Mouse (Mus musculus): ENCODE data around the gene Cyp2t4.

The Cyp2t4 gene

DNA sequence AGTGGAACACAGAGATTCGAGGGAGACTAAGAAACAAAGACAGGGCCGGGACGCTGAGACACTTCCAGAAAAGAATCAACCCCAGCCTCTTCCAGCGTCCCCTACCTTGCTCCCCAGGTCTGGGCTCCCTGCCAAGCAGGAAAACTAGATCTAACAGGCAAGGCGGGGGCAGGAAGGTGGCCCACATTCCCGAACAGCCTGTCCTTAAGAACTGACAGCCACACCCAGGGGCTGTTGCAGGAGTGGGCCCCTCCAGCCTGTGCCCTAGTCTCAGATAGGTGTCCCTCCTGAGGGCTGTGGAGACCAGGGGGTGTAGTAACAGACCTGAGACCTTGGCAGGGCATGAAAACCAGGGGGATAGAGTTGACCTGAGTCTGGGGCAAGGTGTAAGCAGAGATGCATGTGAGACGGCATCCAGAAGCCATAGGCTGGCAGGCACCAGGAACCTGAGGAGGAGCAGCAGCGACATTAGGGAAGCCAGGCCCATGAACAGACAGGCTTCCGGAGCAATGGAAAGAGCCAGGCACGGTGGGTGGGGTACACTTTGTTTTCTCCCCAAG lies at the start of gene Cyp2t4:
Cyp2t4 (plus strand) TSS at position 510 of the 560 bp plus-strand sequence.
- DNase-seq: peak; percentile 80 to 84

DNA sequence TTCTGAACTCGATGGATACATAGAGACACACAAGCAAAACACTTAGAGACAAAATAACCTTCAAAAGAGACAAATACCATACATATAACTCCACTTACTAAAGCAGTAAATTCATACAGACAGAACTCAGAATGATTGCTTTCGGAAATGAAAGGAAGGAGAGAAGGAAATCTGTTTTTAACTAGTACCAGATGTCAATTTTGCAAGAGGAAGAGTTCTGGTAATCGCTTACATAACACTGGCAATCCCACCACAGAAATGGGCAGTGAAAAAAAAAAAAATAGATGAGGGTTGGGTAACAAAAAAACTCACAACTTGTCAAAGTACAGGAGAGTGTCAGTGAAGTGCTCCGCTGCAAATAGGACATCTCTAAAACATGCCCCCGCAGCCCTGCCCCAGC lies 48.6 kb upstream of the Cyp2t4 start:
- no peak for DNase-seq

DNA sequence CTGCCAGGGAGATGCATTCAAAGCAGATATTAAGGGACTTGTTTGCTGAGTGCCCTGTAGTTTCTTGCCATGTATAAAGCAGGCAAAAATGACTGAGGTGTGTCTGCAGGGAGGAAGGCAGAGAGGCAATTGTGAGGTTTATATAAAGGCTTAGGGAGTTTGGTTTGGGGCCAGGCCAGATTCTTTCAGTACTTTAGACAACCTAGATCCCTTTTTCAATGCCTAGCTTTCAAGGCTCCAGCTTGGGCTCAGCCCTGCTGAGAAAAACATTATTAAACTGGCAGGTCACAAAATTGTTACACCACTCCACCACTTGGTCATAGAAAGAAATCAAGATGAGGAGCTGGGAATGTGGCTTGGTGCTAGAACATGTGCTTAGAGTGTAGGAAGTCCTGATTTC lies 43.2 kb upstream of the Cyp2t4 start:
- no peak for DNase-seq

DNA sequence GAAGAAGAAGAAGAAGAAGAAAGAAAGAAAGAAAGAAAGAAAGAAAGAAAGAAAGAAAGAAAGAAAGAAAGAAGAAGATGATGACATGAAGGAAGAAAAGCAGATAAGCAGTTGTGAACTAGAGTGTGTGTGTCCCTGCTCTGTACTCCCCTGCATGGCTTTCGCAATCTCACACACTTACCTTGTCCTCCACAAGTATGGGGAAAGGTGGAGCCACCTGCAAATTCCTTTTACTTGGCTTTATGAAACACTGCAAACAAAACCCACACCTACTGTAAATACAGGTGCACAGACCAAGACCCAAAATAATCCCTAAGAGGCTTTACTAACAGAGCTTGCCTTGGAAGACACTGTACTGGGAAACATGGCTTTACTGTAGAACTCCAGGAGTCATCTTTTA lies 42.5 kb upstream of the Cyp2t4 start:
- no peak for DNase-seq

DNA sequence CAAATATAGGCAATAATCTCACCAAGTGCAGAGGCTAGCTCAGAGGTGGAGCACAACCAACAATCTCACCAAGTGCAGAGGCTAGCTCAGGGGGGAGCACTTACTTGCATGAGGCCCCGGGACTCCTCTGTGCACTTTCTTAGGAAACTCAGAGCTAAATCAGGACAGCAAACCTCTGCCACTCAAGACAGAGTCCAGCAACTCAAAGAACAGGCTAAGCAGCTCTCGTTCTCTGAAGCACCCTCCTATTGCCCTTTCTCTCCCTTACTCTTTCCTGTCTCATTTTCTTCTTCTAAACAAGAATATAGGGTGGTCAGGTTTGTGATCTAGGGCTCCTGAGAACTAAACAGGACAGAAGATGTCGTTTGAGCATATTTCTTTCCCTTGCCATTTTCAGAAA lies 41.5 kb upstream of the Cyp2t4 start:
- DNase-seq: no peak

DNA sequence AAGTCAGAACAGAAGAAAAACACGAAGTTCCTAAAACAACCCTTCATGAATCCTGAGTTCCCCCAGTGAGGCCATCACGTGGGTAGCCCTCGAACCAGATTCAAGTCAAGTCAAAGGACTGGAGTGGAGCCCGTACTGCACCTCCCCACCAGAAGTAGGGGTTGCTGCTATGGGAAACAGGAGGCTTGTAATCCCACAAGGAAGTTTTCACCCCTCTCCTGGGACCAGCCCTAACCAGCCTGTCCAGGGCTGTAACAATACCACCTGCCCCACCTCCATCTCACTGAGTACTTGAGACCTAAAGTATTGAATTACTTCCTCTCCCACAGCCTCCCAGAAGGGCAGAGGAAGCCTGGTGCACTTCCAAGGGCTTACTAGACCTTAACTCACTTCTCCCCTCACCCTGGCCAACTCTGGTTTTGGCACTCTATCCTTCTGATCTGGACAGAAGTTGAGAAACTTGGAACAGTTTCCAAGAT lies 35.4 kb upstream of the Cyp2t4 start:
- DNase-seq: peak; percentile 19 to 59

DNA sequence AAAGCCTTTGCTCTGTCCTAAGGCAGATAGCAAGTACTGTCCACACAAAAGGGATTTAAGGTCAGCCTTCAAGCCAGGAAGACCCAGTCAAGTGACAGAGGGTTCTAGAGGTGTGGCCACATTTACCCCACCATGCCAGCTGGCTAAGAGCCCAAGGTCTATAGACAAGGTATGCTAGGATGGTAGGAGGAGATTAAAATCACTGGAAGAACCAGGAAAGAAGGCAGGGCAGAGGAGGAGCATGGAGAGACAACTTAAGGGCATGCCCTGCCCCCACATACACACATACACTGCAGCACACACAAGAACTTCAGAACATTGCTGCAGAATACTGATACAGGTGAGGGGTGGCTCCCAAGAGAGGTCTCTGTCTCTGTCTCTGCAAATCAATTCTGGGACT lies 33.8 kb upstream of the Cyp2t4 start, which contains the start of gene Cyp2f2:
Cyp2f2 (plus strand) TSS at position 234 of the 400 bp plus-strand sequence.
- no peak for DNase-seq

DNA sequence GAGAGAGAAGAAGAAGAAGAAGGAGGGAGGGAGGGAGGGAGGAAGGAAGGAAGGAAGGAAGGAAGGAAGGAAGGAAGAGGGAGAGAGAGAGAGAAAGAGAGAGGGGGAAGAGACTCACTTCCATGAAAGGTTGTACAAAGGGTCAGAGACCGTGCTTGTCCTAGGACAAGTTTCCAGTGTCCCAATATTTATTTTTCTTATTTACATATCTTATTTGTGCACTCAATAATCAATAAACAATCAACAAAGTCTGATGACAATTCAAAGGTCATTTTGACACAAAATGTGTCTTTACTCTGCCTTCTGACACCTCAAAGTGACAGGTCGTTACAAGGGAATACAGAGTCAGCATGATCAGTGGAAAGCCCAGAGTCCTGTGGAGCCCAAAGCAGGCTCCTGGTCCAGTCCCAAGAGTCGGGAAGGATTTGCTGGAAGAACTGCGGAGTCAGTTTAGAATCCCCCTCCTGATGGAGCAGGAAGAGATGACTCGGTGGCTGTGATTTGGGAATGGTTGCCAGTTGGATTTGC lies 29.1 kb upstream of the Cyp2t4 start:
- DNase-seq: no peak

DNA sequence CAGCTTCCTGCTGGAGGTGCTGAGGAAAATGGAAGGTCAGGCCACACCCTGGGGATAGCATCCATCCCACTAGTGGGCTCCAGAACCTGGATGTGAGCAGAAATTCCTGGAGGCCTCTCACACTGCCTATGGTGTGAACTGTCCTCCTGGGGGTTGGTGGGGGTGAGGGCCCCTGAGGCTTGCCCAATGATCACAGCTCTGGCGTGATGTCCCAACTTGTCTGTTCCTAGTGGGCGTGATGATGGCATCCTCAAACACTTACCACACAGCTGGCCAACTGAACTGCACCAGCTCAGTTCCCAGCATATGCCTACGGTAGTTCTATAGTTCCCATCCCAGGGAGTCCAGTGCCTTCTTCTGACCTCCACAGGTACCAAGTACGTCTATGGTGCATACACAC lies 28.5 kb upstream of the Cyp2t4 start:
- no peak for DNase-seq

DNA sequence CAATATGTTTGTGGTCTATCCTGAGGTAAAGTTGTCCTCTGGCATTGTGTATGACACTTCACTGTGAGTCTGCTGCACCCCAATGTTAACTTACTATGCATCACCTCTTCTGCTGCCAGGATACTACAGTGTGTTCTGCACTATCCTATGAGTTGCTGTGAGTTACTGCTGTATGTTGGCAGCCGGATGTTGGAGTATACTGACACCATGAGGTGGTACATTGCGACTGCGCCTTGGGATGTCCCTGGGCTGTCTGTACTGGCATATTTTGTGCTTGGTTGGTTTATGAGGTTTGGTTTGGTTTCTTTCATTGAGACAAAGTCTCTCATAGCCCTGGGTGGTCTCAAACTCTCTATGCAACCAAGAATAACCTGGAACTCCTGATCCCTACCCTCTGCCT lies 25.4 kb upstream of the Cyp2t4 start:
- peak; percentile 50 to 61 for DNase-seq

DNA sequence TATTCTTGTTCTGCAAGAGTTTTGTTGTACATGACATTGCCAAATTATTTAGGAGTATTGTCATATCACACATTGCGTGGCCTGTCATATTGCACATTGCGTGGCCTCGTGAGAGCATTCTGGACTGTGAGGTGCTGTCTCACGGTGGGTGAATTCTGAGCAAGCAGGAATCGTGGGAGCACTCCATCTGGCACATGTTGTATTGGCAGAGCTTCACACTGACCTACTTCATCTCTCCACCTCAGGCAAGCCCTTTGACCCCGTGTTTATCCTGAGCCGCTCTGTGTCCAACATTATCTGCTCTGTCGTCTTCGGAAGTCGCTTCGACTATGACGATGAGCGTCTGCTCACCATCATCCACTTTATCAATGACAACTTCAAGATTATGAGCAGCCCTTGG lies 24.6 kb upstream of the Cyp2t4 start:
- DNase-seq: peak; percentile 32 to 41

DNA sequence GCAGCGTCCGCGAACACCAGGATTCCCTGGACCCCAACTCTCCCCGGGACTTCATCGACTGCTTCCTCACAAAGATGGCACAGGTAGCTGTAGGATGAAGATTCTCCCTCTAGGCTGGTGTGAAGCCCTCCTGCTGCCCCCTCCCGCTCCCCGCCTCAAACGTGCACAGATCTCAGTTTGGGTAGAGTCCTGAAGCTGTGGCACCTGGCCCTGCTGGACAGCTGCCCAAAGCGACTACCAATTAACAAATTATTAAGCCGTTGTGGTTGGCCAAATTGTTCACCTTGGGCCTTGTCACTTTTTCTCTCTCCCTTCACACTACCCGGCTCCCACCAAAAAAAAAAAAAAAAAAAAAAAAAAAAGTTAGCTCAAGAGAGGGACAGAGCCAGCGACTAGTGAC lies 23.7 kb upstream of the Cyp2t4 start:
- DNase-seq: peak; percentile 46 to 75

DNA sequence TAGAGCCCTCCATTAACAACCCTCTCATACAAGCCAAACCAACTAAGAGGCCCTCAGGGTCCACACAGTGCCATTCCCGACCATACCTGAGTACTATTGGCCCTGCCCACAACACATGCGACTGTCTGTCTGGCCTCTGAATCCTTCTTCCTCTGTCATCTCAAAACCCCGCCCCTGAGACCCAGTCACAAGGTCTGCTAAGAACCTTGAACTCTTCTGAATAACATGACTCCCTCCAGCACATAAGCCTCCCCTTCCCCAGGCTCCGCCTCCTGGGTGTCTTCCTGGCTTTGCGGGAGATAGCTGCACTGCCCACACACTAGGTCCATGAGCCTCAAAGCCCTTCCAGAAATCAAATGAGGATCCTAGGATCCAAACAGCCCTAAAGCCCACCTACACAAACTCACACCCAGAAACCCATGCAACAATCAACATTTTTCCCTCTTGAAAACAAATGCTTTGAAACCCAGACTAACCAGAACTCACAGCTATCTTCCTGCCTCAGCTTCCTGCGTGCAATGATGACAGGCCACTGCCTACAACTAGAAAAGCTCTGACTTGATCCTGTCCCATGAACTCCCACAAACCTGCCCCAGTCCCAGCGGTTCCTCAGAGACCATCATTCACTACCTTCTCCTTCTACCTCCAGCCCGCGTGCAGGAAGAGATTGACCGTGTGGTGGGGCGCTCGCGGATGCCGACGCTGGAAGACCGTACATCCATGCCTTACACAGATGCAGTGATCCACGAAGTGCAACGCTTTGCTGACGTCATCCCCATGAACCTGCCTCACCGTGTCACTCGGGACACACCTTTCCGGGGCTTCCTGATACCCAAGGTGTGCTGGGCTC lies 22.8 kb upstream of the Cyp2t4 start:
- DNase-seq: peak; percentile 65 to 73

DNA sequence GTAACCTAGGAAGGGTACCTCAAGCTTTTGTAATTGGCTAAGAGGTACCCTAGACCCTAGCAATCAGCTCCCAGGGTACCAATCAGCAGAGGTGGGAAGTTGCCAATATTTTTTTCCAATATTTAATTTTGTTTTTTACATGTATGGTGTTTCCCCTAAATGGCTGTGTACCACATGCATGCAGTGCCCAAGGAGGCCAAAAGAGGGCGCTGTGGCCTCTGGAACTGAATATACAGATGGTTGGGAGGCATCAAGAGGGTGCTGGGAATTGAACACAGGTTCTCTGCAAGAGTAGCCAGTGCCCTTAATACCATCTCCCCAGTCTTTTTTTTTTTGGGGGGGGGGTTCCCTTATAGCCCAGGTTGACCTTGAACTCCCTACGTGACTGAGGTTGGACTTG lies 22.1 kb upstream of the Cyp2t4 start:
- no peak for DNase-seq

DNA sequence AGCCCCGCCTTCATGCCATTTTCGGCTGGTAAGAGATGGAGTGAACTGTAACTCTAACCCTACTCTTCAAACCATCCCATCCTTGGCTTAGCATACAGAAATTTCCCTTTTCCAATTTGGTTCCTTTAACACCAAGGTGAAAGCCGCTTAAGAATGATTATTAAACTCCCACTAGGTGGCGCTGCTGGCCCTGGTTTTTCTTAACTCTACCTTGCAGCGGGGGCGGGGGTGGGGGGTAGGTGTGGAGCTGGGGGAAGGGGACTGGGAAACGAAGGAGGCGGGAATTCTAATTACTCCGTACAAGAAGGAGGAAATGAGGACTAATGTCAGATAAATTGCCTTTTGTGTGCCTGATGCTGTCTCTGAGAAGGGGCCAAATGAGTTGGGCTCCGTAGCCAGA lies 20.9 kb upstream of the Cyp2t4 start:
- DNase-seq: peak; percentile 71 to 88

DNA sequence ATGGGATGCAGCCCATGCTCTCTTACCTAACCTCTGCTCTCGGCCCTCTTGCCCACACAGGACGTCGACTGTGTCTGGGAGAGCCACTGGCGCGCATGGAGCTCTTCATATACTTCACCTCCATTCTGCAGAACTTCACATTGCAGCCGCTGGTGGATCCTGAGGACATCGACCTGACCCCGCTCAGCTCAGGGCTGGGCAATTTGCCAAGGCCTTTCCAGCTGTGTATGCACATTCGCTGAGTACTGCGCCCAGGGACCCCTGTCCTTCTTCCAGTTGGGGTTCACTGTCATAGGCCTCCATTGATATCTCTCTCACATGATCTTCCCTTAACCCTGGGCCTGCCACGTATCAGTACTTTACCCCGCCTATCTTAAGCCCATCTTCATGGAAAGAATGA lies 20.4 kb upstream of the Cyp2t4 start:
- DNase-seq: peak; percentile 71 to 80

DNA sequence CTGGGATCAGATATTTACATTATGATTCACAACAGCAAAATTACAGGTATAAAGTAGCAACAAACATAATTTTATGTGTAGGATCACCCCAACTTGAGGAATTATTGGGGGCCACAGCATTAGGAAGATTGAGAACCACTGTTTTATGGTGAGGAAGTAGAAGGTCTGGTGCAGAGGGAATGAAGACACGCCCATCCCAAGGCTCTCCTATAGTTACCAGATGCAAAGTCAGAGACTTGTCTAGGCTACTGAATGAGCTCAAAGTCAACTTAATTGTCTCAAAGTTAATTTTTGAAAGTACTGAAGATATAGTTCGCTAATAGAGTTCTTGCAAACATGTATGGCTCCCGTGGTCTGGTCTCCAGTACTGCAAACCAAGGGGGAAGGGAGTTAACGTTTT lies 19.8 kb upstream of the Cyp2t4 start:
- no peak for DNase-seq

DNA sequence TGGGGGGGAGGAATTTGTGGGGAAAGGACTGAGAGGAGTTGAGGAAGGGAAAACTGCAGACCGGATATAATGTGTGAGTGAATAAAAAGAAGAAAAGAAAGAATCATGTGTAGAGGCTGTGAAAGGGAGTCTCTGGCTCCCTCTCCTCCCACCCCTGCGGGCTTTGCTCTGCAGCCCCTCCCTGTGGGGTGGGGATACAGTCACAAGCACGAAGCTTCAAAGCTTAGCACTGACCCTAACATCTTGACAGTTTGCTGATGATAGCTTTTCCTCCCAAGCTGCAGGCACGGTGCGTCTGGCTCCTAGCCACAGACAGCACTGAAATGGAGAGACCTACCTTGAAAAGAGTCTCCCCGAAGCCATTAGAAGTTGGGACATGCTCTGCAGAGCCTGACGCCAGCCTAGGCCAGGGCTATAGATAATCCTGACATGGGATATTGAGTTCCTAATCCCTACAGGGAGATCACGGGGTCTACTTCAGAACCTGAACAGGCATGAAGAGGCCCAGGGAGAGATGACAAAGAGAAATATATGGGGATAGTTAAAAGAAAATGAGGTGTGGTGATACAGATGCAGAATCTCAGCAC lies 17.0 kb upstream of the Cyp2t4 start:
- DNase-seq: no peak

DNA sequence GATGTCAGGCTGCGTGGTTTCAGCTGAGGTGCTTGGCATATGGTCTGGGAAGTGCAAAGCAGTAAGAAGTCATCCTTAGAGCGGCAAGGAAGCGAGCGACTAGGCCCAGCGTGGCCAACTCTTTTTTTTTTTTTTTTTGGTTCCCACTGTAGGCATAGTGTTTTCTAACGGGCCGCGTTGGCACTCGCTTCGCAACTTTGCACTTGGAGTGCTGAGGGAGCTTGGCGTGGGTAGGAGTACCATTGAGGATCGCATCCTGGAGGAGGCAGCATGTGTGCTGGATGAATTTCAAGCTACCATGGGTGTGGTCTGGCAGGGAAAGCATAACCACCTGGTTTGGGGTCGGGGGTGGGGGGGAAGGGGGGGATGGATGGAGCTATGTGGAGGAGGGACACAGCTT lies 2.5 kb downstream of the Cyp2t4 start:
- no peak for DNase-seq

DNA sequence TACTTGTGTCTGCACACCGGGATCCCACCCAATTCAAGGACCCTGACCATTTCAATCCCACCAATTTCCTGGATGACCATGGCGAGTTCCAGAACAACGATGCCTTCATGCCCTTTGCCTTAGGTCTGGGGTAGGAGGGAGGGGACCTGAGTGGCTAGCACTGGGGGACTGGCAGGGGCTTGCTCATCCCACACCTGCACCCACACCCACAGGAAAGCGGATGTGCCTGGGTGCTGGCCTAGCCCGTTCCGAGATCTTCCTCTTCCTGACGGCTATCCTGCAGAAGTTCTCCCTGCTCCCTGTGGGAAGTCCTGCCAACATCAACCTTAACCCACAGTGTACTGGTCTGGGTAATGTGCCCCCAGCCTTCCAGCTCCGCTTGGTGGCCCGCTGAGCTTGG lies 4.7 kb downstream of the Cyp2t4 start:
- no peak for DNase-seq

DNA sequence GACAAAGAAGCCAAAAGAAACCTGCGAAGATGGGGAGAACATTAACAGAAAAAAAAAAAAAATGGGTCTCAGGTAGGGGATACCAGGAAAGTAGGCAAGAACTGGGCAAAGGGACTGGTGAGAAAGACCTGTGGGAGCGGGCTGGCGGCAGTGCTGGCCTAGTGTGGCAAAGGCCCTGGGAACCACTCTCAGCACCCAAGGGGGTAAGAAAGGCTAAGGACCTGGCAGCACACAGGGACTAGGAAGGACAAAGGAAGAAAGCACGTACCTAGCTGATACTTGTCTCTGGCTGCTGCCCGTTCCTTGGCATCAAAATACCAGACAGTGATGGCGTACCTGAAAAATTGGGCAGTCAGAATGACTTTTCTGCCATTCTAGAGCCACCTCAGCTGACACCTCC lies 5.7 kb downstream of the Cyp2t4 start:
- DNase-seq: no peak

DNA sequence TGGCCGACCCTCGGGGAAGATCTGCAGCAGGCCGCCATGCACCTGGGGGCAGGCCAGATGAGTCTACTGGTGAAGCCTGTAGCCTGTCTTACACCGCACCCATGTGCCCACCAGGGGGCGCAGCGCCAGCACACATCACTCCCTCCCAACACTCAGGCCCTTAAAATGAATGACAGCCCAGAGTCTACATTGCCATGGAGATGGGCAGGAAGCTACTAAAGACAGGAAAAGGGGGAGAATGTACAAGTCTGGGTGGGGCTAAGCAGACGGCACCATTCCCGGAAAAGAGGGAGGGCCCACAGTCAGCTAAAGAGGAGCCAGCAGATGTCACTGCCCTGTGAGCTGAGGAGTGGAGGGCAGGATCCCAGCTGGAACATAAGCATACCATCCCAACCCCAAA lies 6.4 kb downstream of the Cyp2t4 start:
- peak; percentile 95 for DNase-seq

DNA sequence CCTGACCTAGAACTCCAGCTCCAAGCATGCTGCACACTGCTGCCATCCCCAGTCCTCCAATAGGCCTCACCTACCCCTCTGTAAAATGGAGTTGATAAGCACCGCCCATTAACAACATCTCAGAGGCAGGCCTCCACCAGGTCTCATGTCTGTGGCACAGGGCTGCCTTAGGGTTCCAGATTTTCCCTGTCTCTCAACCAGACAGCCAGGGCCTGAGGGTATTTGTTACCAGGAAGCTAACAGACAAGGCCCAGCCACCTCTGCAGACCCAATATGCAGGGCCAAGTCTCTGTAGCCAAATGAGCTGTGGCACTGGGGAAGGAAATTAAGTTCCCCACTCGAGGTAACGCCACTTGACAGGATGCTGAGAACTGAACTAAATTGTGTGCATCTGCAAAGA lies 7.4 kb downstream of the Cyp2t4 start:
- DNase-seq: no peak

DNA sequence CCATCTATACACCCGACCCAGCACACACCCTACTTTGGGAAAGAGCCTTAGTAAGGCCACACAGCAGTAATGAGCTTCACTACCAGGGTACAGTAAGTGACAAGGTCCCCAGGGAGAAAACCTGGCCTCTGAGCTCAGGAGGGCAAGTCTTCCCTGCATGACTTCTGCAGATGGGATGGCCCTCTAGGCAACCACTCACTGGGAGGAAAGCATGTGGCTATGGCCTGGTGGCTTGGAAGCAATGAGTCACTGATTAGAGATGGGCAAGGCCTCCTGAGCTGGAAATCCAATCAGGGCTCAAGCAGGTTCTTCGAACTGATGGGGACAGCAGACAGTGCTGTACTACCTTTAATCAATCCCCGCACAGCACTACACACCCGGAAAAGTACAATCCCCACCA lies 8.2 kb downstream of the Cyp2t4 start:
- DNase-seq: no peak

Data from kidney, postnatal 36 days (tissue).